19 mouse cellular contexts compared by ENCODE assay signal in the genomic region with DNA sequence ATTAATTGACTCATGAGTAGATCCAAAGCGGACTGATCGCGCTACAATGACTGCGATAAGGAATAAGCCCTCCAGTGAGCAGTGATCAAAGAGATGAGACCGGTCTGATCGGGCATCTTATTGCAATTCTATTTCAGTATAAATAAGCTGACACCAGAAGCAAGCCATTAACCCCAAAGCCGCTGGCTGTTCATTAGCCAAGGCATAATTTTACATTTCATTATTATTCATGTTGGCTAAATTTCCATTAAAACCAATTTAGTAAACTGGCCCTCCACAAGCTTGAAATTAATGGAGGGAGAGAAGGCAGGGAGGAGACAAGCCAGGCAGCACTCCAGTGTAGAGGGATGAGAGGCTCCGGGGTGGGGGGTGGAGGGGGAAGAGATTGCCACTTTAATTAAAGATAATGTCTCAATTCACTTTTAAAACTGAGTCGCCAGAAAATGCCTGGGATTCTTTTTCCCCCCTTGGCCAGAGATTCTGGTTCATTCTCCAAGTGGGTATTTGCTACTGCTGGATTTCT.
"Had no signal": no experiment of that assay in that cellular context is flagged by ENCODE, and none has a peak within 500 bp of the region (broad histone marks: within the 10 kb centered on the region; RNA-seq: fewer than 3 reads in every experiment).

No protein-coding gene starts in this region.

- H3K9me3 ChIP-seq: liver, embryonic 13.5 days; midbrain, embryonic 15.5 days; neural tube, embryonic 15.5 days had no signal

- H3K4me2 ChIP-seq: liver, embryonic 13.5 days; midbrain, embryonic 15.5 days; neural tube, embryonic 15.5 days had no signal

- H3K36me3 ChIP-seq: liver, embryonic 13.5 days; midbrain, embryonic 15.5 days; neural tube, embryonic 15.5 days had no signal

- DNase-seq: kidney, adult 9 months; kidney, postnatal 25 days; layer of hippocampus, adult 9-11 months; liver, embryonic 13.5 days; lung, adult 2 months; lung, postnatal 14 days; lung, postnatal 4 days; right cerebral cortex, adult 18-20 months; right cerebral cortex, postnatal 14 days; right cerebral cortex, postnatal 4 days; thymus, adult 2 months; thymus, postnatal 14 days; thymus, postnatal 4 days had no signal

- H3K9ac ChIP-seq: liver, embryonic 13.5 days; midbrain, embryonic 15.5 days; neural tube, embryonic 15.5 days had no signal

- H3K4me1 ChIP-seq: liver, embryonic 13.5 days had no signal

- H3K27me3 ChIP-seq: liver, embryonic 13.5 days; midbrain, embryonic 15.5 days had no signal

- H3K27ac ChIP-seq: kidney, postnatal 0 days; layer of hippocampus, adult 2 months; liver, embryonic 13.5 days; midbrain, embryonic 15.5 days; neural tube, embryonic 15.5 days; stomach, postnatal 0 days had no signal

- H3K4me3 ChIP-seq: layer of hippocampus, adult 2 months; liver, embryonic 13.5 days; midbrain, embryonic 15.5 days; myocyte; neural tube, embryonic 15.5 days had no signal

- ATAC-seq: midbrain, embryonic 15.5 days had no signal
